Mouse (Mus musculus) heart, embryonic 13.5 days (tissue): ENCODE results near the gene Pde4dip. TPM values are rescaled to one million over a fixed set of nuclear protein-coding genes. Genes with fewer than 3 reads are reported as not detected.

Experiments
- ATAC-seq: fragments of 200-750 bp; cut with Nextera tagmentation; 2 replicates; pipeline ENCODE4 v1.8.0; 2017; ENCODE audit warnings: moderate TSS enrichment; ENCODE audit not compliant: insufficient number of reproducible peaks, low FRiP score, low TSS enrichment; ENCODE audit errors: extremely low read depth
- H3K27ac ChIP-seq: fragments of 300-500 bp; sonication (generic); replicated peaks from 2 replicates; pipeline ENCODE4 v1.5.1; 2015; ENCODE audit warnings: moderate library complexity, mild to moderate bottlenecking, inconsistent platforms
- H3K27me3 ChIP-seq: fragments of 300-500 bp; sonication (generic); replicated peaks from 2 replicates; pipeline ENCODE4 v1.6.1; 2015; ENCODE audit warnings: mild to moderate bottlenecking, inconsistent platforms
- H3K36me3 ChIP-seq: fragments of 300-500 bp; sonication (generic); 2 replicates; pipeline ENCODE4 v1.6.1; 2015; ENCODE audit warnings: mild to moderate bottlenecking, inconsistent platforms
- H3K4me1 ChIP-seq: fragments of 300-500 bp; sonication (generic); 2 replicates; pipeline ENCODE4 v1.6.1; 2015; ENCODE audit warnings: inconsistent platforms
- H3K4me2 ChIP-seq: fragments of 300-500 bp; sonication (generic); 2 replicates; pipeline ENCODE4 v1.6.1; 2015; ENCODE audit warnings: inconsistent platforms, mild to moderate bottlenecking, moderate library complexity
- H3K4me3 ChIP-seq: fragments of 300-500 bp; sonication (generic); 2 replicates; pipeline ENCODE4 v1.5.1; 2015; ENCODE audit warnings: moderate library complexity, mild to moderate bottlenecking, inconsistent platforms
- H3K9ac ChIP-seq: fragments of 300-500 bp; sonication (generic); 2 replicates; pipeline ENCODE4 v1.6.1; 2015; ENCODE audit warnings: inconsistent platforms, mild to moderate bottlenecking, moderate library complexity
- H3K9me3 ChIP-seq: fragments of 300-500 bp; sonication (generic); 2 replicates; pipeline ENCODE4 v1.6.1; 2016; ENCODE audit warnings: inconsistent platforms
- WGBS: fragments of 180-500 bp; shearing (Covaris S2); methylation state at CpG from one replicate; pipeline ENCODE4 v1.1.7; 2015; ENCODE audit warnings: mixed read lengths; 5-methylcytosine and 5-hydroxymethylcytosine counted together
- polyA plus RNA-seq: library from polyadenylated mRNA; unstranded; fragments of >200 nt; fragmentation: Nextera tagmentation; extraction: Ambion mirVana; gene quantifications from 2 replicates; pipeline ENCODE4 v1.2.1, GENCODE M21; 2015

Gene Pde4dip
- polyA plus RNA-seq, 1 experiment from 2014 or later, result 68.2 TPM

- H3K27me3 ChIP-seq, result no peaks in the 10 kb centered on the region
- H3K4me3 ChIP-seq, result no peak overlapping the region
- peak overlapping the region; percentile 62; the same call in 1 of the 2 replicates for H3K27ac ChIP-seq
- H3K9me3 ChIP-seq, result no peaks in the 10 kb centered on the region
- H3K4me2 ChIP-seq, result no peak overlapping the region
- peaks cover 80% of the 10 kb centered on the region for H3K4me1 ChIP-seq
- no peaks in the 10 kb centered on the region for H3K36me3 ChIP-seq
- ATAC-seq, result no peak
- H3K9ac ChIP-seq, result peak overlapping the region; percentile 42; the same call in 1 of the 2 replicates
- 51% methylated on average over 3 of the region's 3 CpGs for WGBS
Measured at GRCm38 (mm10) chr3:97800004-97800403, 88.5 kb downstream of the Pde4dip start.

- 51% methylated on average over 3 of the region's 3 CpGs for WGBS
- Histone ChIP-seq H3K9me3 (no peaks in the 10 kb centered on the region), H3K4me2 (no peak overlapping the region), H3K36me3 (no peaks in the 10 kb centered on the region), H3K27ac (peak overlapping the region; percentile 65), H3K4me3 (no peak overlapping the region), H3K4me1 (peaks cover 82% of the 10 kb centered on the region), H3K27me3 (no peaks in the 10 kb centered on the region), H3K9ac (no peak overlapping the region)
- no peak for ATAC-seq
Measured at GRCm38 (mm10) chr3:97799267-97799666, 89.2 kb downstream of the Pde4dip start.

DNA sequence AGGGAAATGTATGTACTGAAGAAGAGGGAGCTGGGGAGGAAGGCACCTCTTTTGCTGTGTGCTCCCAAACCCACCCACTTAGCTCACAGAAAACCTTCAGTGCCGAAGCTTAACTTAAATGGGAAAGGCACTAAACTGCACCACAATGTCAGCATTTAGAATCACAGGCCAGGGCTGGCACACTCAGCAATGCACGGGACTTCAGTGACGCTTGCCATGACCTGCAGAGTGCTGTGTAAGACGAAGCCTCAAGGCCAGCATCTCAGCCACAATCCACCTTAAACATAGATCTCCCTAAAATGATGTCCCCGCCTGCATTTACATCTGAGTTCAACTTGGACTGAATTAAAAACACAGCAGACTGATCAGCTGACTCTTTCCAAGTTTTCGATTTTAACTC lies 91.1 kb downstream of the Pde4dip start:
- Histone ChIP-seq H3K36me3 (peaks cover 11% of the 10 kb centered on the region), H3K27ac (peak overlapping the region; percentile 42; the same call in 1 of the 2 replicates), H3K4me3 (no peak overlapping the region), H3K27me3 (no peaks in the 10 kb centered on the region), H3K9ac (peak overlapping the region; percentile 45), H3K4me2 (no peak overlapping the region), H3K9me3 (no peaks in the 10 kb centered on the region), H3K4me1 (peaks cover 75% of the 10 kb centered on the region)
- no peak for ATAC-seq
- WGBS, result 48% methylated on average over 6 of the region's 6 CpGs

- Histone ChIP-seq H3K4me3 (no peak overlapping the region), H3K4me2 (peak overlapping the region; percentile 34), H3K9me3 (0 out of 2 replicates have a peak, but pooled peaks cover 4% of the 10 kb centered on the region), H3K9ac (peak overlapping the region; percentile 42; the same call in 1 of the 2 replicates), H3K36me3 (peaks cover 40% of the 10 kb centered on the region), H3K27ac (peak overlapping the region; percentile 85), H3K27me3 (no peaks in the 10 kb centered on the region), H3K4me1 (peaks cover 44% of the 10 kb centered on the region)
- WGBS, result 42% methylated on average over 8 of the region's 8 CpGs
- peak; percentile 34; the same call in 1 of the 2 replicates for ATAC-seq
Measured at GRCm38 (mm10) chr3:97793995-97794394, 94.5 kb downstream of the Pde4dip start.

GRCm38 (mm10) chr3:97790150-97790549 lies 98.4 kb downstream of the Pde4dip start:
- Histone ChIP-seq H3K36me3 (peaks cover 43% of the 10 kb centered on the region), H3K4me2 (no peak overlapping the region), H3K9ac (no peak overlapping the region), H3K27me3 (no peaks in the 10 kb centered on the region), H3K4me1 (peaks cover 16% of the 10 kb centered on the region), H3K4me3 (no peak overlapping the region), H3K9me3 (0 out of 2 replicates have a peak, but pooled peaks cover 4% of the 10 kb centered on the region), H3K27ac (no peak overlapping the region)
- 78% methylated on average over 1 of the region's 1 CpGs for WGBS
- ATAC-seq, result no peak

GRCm38 (mm10) chr3:97789317-97789716 lies 99.2 kb downstream of the Pde4dip start:
- Histone ChIP-seq H3K4me2 (no peak overlapping the region), H3K4me1 (peaks cover 12% of the 10 kb centered on the region), H3K4me3 (no peak overlapping the region), H3K36me3 (peaks cover 43% of the 10 kb centered on the region), H3K27me3 (no peaks in the 10 kb centered on the region), H3K27ac (no peak overlapping the region), H3K9ac (no peak overlapping the region), H3K9me3 (0 out of 2 replicates have a peak, but pooled peaks cover 4% of the 10 kb centered on the region)
- no peak for ATAC-seq

DNA sequence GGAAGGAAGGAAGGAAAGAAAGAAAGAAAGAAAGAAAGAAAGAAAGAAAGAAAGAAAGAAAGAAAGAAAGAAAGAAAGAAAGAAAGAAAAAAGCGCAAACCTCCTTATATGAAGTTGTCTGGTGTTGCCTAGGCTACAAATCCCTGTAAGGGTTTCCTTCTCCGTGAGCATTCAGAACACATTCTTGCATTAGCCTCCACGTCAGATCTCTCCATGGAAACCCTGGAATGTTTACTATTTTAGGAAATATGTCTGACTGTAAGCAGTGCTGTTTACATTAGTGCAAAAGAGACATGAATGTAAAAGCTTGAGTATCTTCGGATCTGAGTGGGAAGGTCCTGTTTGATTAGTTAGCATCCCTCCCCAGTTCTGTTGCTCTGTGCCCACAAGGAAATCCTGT lies 112.3 kb downstream of the Pde4dip start:
- Histone ChIP-seq H3K4me1 (peaks cover 7% of the 10 kb centered on the region), H3K27ac (no peak overlapping the region), H3K9me3 (no peaks in the 10 kb centered on the region), H3K9ac (no peak overlapping the region), H3K4me2 (no peak overlapping the region), H3K27me3 (no peaks in the 10 kb centered on the region), H3K36me3 (peaks cover 12% of the 10 kb centered on the region; the same call in 1 of the 2 replicates), H3K4me3 (no peak overlapping the region)
- WGBS, result 28% methylated on average over 4 of the region's 4 CpGs
- ATAC-seq, result no peak

- Histone ChIP-seq H3K27me3 (no peaks in the 10 kb centered on the region), H3K4me1 (peaks cover 7% of the 10 kb centered on the region), H3K9me3 (no peaks in the 10 kb centered on the region), H3K36me3 (peaks cover 12% of the 10 kb centered on the region; the same call in 1 of the 2 replicates), H3K27ac (no peak overlapping the region), H3K9ac (no peak overlapping the region), H3K4me2 (no peak overlapping the region), H3K4me3 (no peak overlapping the region)
- 68% methylated on average over 2 of the region's 2 CpGs for WGBS
- ATAC-seq, result no peak
Measured at GRCm38 (mm10) chr3:97775742-97776141, 112.8 kb downstream of the Pde4dip start.

- Histone ChIP-seq H3K27ac (no peak overlapping the region), H3K36me3 (peaks cover 12% of the 10 kb centered on the region; the same call in 1 of the 2 replicates), H3K9ac (no peak overlapping the region), H3K4me2 (no peak overlapping the region), H3K4me1 (peaks cover 7% of the 10 kb centered on the region), H3K27me3 (no peaks in the 10 kb centered on the region), H3K9me3 (no peaks in the 10 kb centered on the region), H3K4me3 (no peak overlapping the region)
- 79% methylated on average over 1 of the region's 1 CpGs for WGBS
- ATAC-seq, result no peak
Measured at GRCm38 (mm10) chr3:97774861-97775260, 113.6 kb downstream of the Pde4dip start.

DNA sequence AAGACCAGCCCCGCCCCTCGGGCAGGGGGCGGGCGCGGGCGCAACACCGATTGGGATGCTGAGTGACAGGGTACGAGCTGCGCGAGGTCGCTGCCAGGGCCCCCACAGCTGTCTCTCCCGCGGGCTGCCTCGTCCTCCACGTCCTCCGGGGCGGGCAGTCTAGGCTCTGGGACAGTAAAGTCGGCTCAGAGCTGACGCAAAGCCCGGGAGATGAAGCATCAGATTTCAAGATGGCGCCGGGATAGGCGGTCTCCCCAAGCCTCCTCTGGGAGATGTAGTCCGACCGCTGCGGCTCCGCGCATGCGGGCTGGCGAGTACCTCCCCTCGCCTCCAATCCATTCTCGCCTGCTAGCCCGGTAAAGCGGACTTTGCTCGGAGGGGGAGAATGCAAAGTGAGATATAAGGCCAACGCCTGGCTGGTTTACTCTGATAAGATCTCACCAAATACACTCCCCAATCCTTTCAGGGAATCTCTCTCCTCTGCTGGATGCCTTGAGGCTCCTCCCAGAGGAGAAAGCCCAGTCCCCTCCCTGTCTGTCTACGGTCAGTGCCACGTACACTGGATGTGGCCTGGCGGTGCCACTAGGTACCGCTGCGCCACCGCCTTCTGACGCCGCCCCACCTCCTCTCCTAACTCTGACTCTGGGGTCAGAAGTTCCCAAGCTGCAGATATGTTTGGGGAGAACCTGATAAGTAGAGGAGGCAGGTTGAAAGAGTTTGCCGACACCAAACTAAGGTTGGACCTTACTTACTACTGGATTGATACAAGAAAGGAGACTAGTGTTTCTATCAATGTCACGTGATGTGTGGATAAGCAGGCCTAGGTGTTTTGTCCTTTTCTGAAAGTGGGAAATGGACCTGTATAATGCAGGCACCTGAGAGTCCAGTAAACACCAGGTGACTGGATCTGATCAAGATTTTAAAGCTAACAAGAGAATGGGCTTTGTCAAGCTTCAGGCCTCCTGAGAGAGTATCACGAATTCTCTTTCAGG lies 120.4 kb downstream of the Pde4dip start:
- peaks cover 39% of the 10 kb centered on the region for H3K4me1 ChIP-seq
- H3K36me3 ChIP-seq, result peaks cover 13% of the 10 kb centered on the region; the same call in 1 of the 2 replicates
- 3% methylated on average over 47 of the region's 47 CpGs for WGBS
- no peaks in the 10 kb centered on the region for H3K9me3 ChIP-seq
- peak overlapping the region; percentile 92 for H3K27ac ChIP-seq
- H3K4me2 ChIP-seq, result peak overlapping the region; percentile 91
- H3K4me3 ChIP-seq, result peak overlapping the region; percentile 82
- ATAC-seq, result peak; percentile 89
- peak overlapping the region; percentile 89 for H3K9ac ChIP-seq
- no peaks in the 10 kb centered on the region for H3K27me3 ChIP-seq

DNA sequence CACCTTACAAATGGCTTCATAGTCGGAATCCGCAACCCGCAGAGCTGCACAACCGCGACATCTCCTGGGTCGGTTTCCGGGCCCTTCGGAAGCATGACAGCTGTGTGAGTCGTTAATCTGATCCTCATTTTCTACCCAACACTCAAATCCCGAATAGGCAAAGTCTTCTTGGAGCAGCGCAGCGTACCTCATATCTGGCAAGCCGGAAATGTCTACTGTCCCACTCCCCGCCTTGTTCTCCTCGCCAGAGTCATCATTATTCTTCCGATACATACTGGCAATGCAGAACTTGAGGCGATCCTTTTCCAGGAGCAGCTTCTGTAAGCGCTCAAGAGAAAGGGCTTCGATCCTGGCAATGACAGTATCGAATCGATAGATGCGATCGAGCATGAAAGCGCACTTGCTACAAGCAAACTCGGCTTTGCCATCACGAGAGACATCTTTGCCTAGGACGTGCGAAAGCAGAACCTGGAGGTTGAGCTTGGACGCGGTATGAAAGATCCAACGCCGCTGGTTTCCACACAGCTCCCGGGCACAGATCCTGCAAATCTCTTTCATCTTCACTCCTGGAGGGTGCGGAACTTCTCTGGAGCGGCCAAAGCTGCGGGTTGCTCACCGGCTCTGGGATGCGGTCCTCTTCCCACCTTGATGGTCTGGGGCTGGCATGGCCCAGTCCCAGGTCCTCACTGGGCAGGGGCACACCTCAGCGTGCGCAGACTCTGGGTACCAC lies 121.3 kb downstream of the Pde4dip start:
- Histone ChIP-seq H3K9ac (peak overlapping the region; percentile 89), H3K4me3 (peak overlapping the region; percentile 82), H3K4me2 (peak overlapping the region; percentile 91), H3K36me3 (peaks cover 15% of the 10 kb centered on the region; the same call in 1 of the 2 replicates), H3K27me3 (no peaks in the 10 kb centered on the region), H3K9me3 (no peaks in the 10 kb centered on the region), H3K4me1 (peaks cover 46% of the 10 kb centered on the region), H3K27ac (peak overlapping the region; percentile 92)
- ATAC-seq, result no peak; the same call in 1 of the 2 replicates
- WGBS, result 9% methylated on average over 40 of the region's 40 CpGs
